Comparison of ENCODE assay signal across 1 mouse cellular context in the genomic region with DNA sequence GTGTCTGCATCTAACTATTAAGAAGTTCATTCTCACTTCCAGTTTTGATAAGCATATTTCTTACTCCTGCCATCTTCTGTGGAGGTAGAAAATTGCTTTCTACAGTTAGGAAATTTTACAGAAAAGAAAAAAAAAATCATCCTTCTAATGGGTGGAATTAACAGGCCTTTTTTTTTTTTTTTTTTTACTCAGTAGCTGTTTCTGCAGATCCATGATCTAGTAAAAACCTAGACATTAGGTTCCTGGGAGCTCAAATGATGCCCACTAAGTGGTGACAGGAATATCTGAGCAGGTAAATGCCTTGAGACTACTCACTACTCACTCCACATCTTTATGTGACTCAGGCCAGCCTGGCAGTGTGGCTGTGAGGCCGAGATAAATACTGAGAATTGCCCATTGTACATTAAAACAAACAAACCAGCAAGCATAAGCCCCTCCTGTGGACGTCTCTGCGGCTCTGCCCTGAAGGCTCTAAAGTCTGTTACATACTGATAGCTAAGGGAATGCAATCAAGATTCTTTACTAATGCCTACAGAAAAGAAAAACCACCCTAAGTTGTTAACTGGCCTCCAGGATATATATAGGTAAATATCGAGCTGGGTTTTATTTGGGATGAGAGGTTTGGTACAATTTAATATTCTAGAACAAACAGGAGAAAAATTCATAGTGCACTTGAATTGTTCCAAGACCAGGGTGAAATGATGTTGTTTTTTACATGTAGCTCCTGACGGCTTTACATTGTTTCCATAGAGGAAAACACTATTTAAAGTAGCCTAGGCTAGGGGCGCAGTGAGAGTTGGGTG.
TF ChIP-seq lines count a peak whose summit lies in the region.

No protein-coding gene starts in this region.

TF ChIP-seq in MEL, 35 proteins besides CTCF, POLR2A, EP300 and RAD21 (continued from another document):
- TF ChIP-seq SMC3 (IDR thresholded peaks at IDR 0.05; ENCODE audit: low read depth, low read length) (peak; percentile 20), MAZ (IDR thresholded peaks at IDR 0.05; ENCODE audit: low read depth, low read length) (peak; percentile 70; the same call in 1 of the 2 replicates), HCFC1 (IDR thresholded peaks at IDR 0.05; ENCODE audit: low read depth, low read length) (no peak), ZMIZ1 (IDR thresholded peaks at IDR 0.05; ENCODE audit: low read depth, low read length) (peak; percentile 75), MEF2A (IDR thresholded peaks at IDR 0.05; ENCODE audit: extremely low read depth, insufficient replicate concordance, low read depth, low read length, poor library complexity, severe bottlenecking) (no peak), GABPA (IDR thresholded peaks at IDR 0.05; ENCODE audit: low read depth, low read length) (no peak; the same call in 1 of the 2 replicates), BHLHE40 (IDR thresholded peaks at IDR 0.05; ENCODE audit: borderline replicate concordance, low read depth, low read length) (peak; percentile 22; the same call in 1 of the 2 replicates), KAT2A (conservative IDR thresholded peaks at IDR 0.05; ENCODE audit: low read depth, low read length) (0 out of 2 replicates have a peak, but pooled peaks have one; percentile 32), ETS1 (IDR thresholded peaks at IDR 0.05; ENCODE audit: low read depth, low read length) (peak; percentile 80), TCF12 (IDR thresholded peaks at IDR 0.05; ENCODE audit: low read depth, low read length) (peak; percentile 96), NRF1 (IDR thresholded peaks at IDR 0.05; ENCODE audit: insufficient read depth, low read depth, low read length, poor library complexity, severe bottlenecking) (no peak), TAL1 (IDR thresholded peaks at IDR 0.05; ENCODE audit: low read length) (peak; percentile 98), JUND (IDR thresholded peaks at IDR 0.05; ENCODE audit: low read depth, low read length) (peak; percentile 39; the same call in 1 of the 2 replicates), ZNF384 (IDR thresholded peaks at IDR 0.05; ENCODE audit: low read depth, low read length) (peak; percentile 93), MXI1 (IDR thresholded peaks at IDR 0.05; ENCODE audit: low read depth, low read length) (peak; percentile 41; the same call in 1 of the 2 replicates), MAFK (IDR thresholded peaks at IDR 0.05; ENCODE audit: borderline replicate concordance, low read depth, low read length) (peak; percentile 73), CHD1 (IDR thresholded peaks at IDR 0.05; ENCODE audit: low read depth, low read length) (peak; percentile 94; the same call in 1 of the 2 replicates)
TF ChIP-seq in MEL: peak in this region for 19.
